Mouse (Mus musculus): Measurements from ENCODE around the gene Arhgef28. TPM values are rescaled to one million over a fixed set of nuclear protein-coding genes. Genes with fewer than 3 reads are reported as not detected.

Gene Arhgef28
- polyA plus RNA-seq, 1 experiment from 2014 or later = 15.1 TPM

- Histone ChIP-seq H3K27me3 (no peaks in the 10 kb centered on the region), H3K9ac (no peak overlapping the region), H3K4me3 (no peak overlapping the region), H3K9me3 (no peaks in the 10 kb centered on the region), H3K27ac (no peak overlapping the region), H3K4me2 (replicated peaks) (no peak overlapping the region), H3K36me3 (no peaks in the 10 kb centered on the region), H3K4me1 (0 out of 2 replicates have a peak, but pooled peaks cover 3% of the 10 kb centered on the region)
- WGBS = 79% methylated on average over 5 of the region's 5 CpGs
- no peak for ATAC-seq (ENCODE audit: insufficient number of reproducible peaks, insufficient read depth, low FRiP score, low TSS enrichment)
Measured at GRCm38 (mm10) chr13:98005611-98006218, 200.5 kb downstream of the Arhgef28 start.

- Histone ChIP-seq H3K9ac (no peak overlapping the region), H3K27ac (no peak overlapping the region), H3K9me3 (no peaks in the 10 kb centered on the region), H3K4me3 (no peak overlapping the region), H3K4me2 (replicated peaks) (no peak overlapping the region), H3K27me3 (no peaks in the 10 kb centered on the region), H3K4me1 (0 out of 2 replicates have a peak, but pooled peaks cover 3% of the 10 kb centered on the region), H3K36me3 (no peaks in the 10 kb centered on the region)
- ATAC-seq (ENCODE audit: insufficient number of reproducible peaks, insufficient read depth, low FRiP score, low TSS enrichment) = no peak
- 86% methylated on average over 2 of the region's 2 CpGs for WGBS
Measured at GRCm38 (mm10) chr13:98004647-98005414, 201.4 kb downstream of the Arhgef28 start.

- Histone ChIP-seq H3K4me2 (replicated peaks) (no peak overlapping the region), H3K4me1 (0 out of 2 replicates have a peak, but pooled peaks cover 3% of the 10 kb centered on the region), H3K9me3 (no peaks in the 10 kb centered on the region), H3K9ac (no peak overlapping the region), H3K36me3 (no peaks in the 10 kb centered on the region), H3K27me3 (no peaks in the 10 kb centered on the region), H3K4me3 (no peak overlapping the region), H3K27ac (no peak overlapping the region)
- no peak for ATAC-seq (ENCODE audit: insufficient number of reproducible peaks, insufficient read depth, low FRiP score, low TSS enrichment)
- WGBS = 49% methylated on average over 7 of the region's 7 CpGs
Measured at GRCm38 (mm10) chr13:98003690-98004089, 202.5 kb downstream of the Arhgef28 start.

- H3K36me3 ChIP-seq = no peaks in the 10 kb centered on the region
- ATAC-seq (ENCODE audit: insufficient number of reproducible peaks, insufficient read depth, low FRiP score, low TSS enrichment) = no peak
- no peak overlapping the region for H3K4me2 ChIP-seq (replicated peaks)
- no peaks in the 10 kb centered on the region for H3K9me3 ChIP-seq
- 82% methylated on average over 5 of the region's 5 CpGs for WGBS
- 0 out of 2 replicates have a peak, but pooled peaks cover 3% of the 10 kb centered on the region for H3K4me1 ChIP-seq
- H3K9ac ChIP-seq = no peak overlapping the region
- no peak overlapping the region for H3K4me3 ChIP-seq
- H3K27ac ChIP-seq = no peak overlapping the region
- no peaks in the 10 kb centered on the region for H3K27me3 ChIP-seq
Measured at GRCm38 (mm10) chr13:98002598-98002997, 203.6 kb downstream of the Arhgef28 start.

GRCm38 (mm10) chr13:98002121-98002520 is 204.1 kb downstream of the Arhgef28 start:
- Histone ChIP-seq H3K4me3 (no peak overlapping the region), H3K27me3 (no peaks in the 10 kb centered on the region), H3K9me3 (no peaks in the 10 kb centered on the region), H3K27ac (no peak overlapping the region), H3K9ac (no peak overlapping the region), H3K36me3 (no peaks in the 10 kb centered on the region), H3K4me2 (replicated peaks) (no peak overlapping the region), H3K4me1 (0 out of 2 replicates have a peak, but pooled peaks cover 3% of the 10 kb centered on the region)
- no peak for ATAC-seq (ENCODE audit: insufficient number of reproducible peaks, insufficient read depth, low FRiP score, low TSS enrichment)
- WGBS = 31% methylated on average over 2 of the region's 2 CpGs

GRCm38 (mm10) chr13:98001719-98002118 is 204.5 kb downstream of the Arhgef28 start:
- 0 out of 2 replicates have a peak, but pooled peaks cover 3% of the 10 kb centered on the region for H3K4me1 ChIP-seq
- WGBS = 85% methylated on average over 11 of the region's 11 CpGs

GRCm38 (mm10) chr13:98000841-98001240 is 205.4 kb downstream of the Arhgef28 start:
- no peak overlapping the region for H3K9ac ChIP-seq
- no peak overlapping the region for H3K4me2 ChIP-seq (replicated peaks)
- no peaks in the 10 kb centered on the region for H3K9me3 ChIP-seq
- no peaks in the 10 kb centered on the region for H3K27me3 ChIP-seq
- 0 out of 2 replicates have a peak, but pooled peaks cover 3% of the 10 kb centered on the region for H3K4me1 ChIP-seq
- H3K4me3 ChIP-seq = no peak overlapping the region
- WGBS = 90% methylated on average over 9 of the region's 9 CpGs
- no peaks in the 10 kb centered on the region for H3K36me3 ChIP-seq
- no peak for ATAC-seq (ENCODE audit: insufficient number of reproducible peaks, insufficient read depth, low FRiP score, low TSS enrichment)
- H3K27ac ChIP-seq = no peak overlapping the region

More at GRCm38 (mm10) chr13:98001719-98002118, 204.5 kb downstream of the Arhgef28 start:
- no peak overlapping the region for H3K4me3 ChIP-seq
- no peaks in the 10 kb centered on the region for H3K27me3 ChIP-seq
- H3K9me3 ChIP-seq = no peaks in the 10 kb centered on the region
- no peak overlapping the region for H3K9ac ChIP-seq
- ATAC-seq (ENCODE audit: insufficient number of reproducible peaks, insufficient read depth, low FRiP score, low TSS enrichment) = no peak
- H3K27ac ChIP-seq = no peak overlapping the region
- H3K4me2 ChIP-seq (replicated peaks) = no peak overlapping the region
- no peaks in the 10 kb centered on the region for H3K36me3 ChIP-seq

- Histone ChIP-seq H3K9me3 (no peaks in the 10 kb centered on the region), H3K4me1 (0 out of 2 replicates have a peak, but pooled peaks cover 3% of the 10 kb centered on the region), H3K27me3 (no peaks in the 10 kb centered on the region), H3K4me2 (replicated peaks) (no peak overlapping the region), H3K4me3 (no peak overlapping the region), H3K9ac (no peak overlapping the region), H3K27ac (no peak overlapping the region), H3K36me3 (no peaks in the 10 kb centered on the region)
- ATAC-seq (ENCODE audit: insufficient number of reproducible peaks, insufficient read depth, low FRiP score, low TSS enrichment) = no peak
- 87% methylated on average over 8 of the region's 8 CpGs for WGBS
Measured at GRCm38 (mm10) chr13:97999130-97999529, 207.1 kb downstream of the Arhgef28 start.

GRCm38 (mm10) chr13:97998570-97998969 is 207.7 kb downstream of the Arhgef28 start:
- 61% methylated on average over 8 of the region's 8 CpGs for WGBS
- no peaks in the 10 kb centered on the region for H3K27me3 ChIP-seq
- H3K36me3 ChIP-seq = no peaks in the 10 kb centered on the region
- H3K9ac ChIP-seq = no peak overlapping the region
- H3K4me2 ChIP-seq (replicated peaks) = no peak overlapping the region
- ATAC-seq (ENCODE audit: insufficient number of reproducible peaks, insufficient read depth, low FRiP score, low TSS enrichment) = no peak
- 0 out of 2 replicates have a peak, but pooled peaks cover 3% of the 10 kb centered on the region for H3K4me1 ChIP-seq
- no peaks in the 10 kb centered on the region for H3K9me3 ChIP-seq
- H3K27ac ChIP-seq = no peak overlapping the region
- H3K4me3 ChIP-seq = no peak overlapping the region

- Histone ChIP-seq H3K9me3 (no peaks in the 10 kb centered on the region), H3K4me3 (no peak overlapping the region), H3K36me3 (no peaks in the 10 kb centered on the region), H3K27ac (no peak overlapping the region), H3K4me2 (replicated peaks) (no peak overlapping the region), H3K9ac (no peak overlapping the region), H3K4me1 (no peaks in the 10 kb centered on the region), H3K27me3 (no peaks in the 10 kb centered on the region)
- 75% methylated on average over 8 of the region's 8 CpGs for WGBS
- no peak for ATAC-seq (ENCODE audit: insufficient number of reproducible peaks, insufficient read depth, low FRiP score, low TSS enrichment)
Measured at GRCm38 (mm10) chr13:97990939-97991338, 215.3 kb downstream of the Arhgef28 start.

- ATAC-seq (ENCODE audit: insufficient number of reproducible peaks, insufficient read depth, low FRiP score, low TSS enrichment) = no peak
- H3K36me3 ChIP-seq = no peaks in the 10 kb centered on the region
- H3K4me2 ChIP-seq (replicated peaks) = no peak overlapping the region
- no peak overlapping the region for H3K27ac ChIP-seq
- 90% methylated on average over 6 of the region's 6 CpGs for WGBS
- no peaks in the 10 kb centered on the region for H3K27me3 ChIP-seq
- H3K9ac ChIP-seq = no peak overlapping the region
- no peaks in the 10 kb centered on the region for H3K4me1 ChIP-seq
- no peak overlapping the region for H3K4me3 ChIP-seq
- H3K9me3 ChIP-seq = no peaks in the 10 kb centered on the region
Measured at GRCm38 (mm10) chr13:97988796-97989195, 217.4 kb downstream of the Arhgef28 start.

GRCm38 (mm10) chr13:97986691-97987090 is 219.5 kb downstream of the Arhgef28 start:
- Histone ChIP-seq H3K36me3 (no peaks in the 10 kb centered on the region), H3K9ac (no peak overlapping the region), H3K27me3 (no peaks in the 10 kb centered on the region), H3K4me1 (peaks cover 3% of the 10 kb centered on the region; the same call in 1 of the 2 replicates), H3K27ac (no peak overlapping the region), H3K4me2 (replicated peaks) (no peak overlapping the region), H3K9me3 (no peaks in the 10 kb centered on the region), H3K4me3 (no peak overlapping the region)
- 80% methylated on average over 6 of the region's 6 CpGs for WGBS
- no peak for ATAC-seq (ENCODE audit: insufficient number of reproducible peaks, insufficient read depth, low FRiP score, low TSS enrichment)
